Mouse (Mus musculus) ES-E14 (cell line): Measurements from ENCODE around the gene 0610010K14Rik. TPM values are rescaled to one million over a fixed set of nuclear protein-coding genes. Genes with fewer than 3 reads are reported as not detected.

ENCODE experiments used
- DNase-seq: peaks from one replicate; pipeline ENCODE4 v3.0.0-alpha.2; 2013; ENCODE audit warnings: low read depth, low spot score
- H3K27ac ChIP-seq: 2 replicates; pipeline ENCODE4 v1.5.1; 2012; ENCODE audit warnings: low read depth, mild to moderate bottlenecking, low read length, moderate library complexity, mixed read lengths; ENCODE audit not compliant: poor library complexity, insufficient read depth, severe bottlenecking
- H3K36me3 ChIP-seq: 2 replicates; pipeline ENCODE4 v1.6.1; 2012; ENCODE audit warnings: mild to moderate bottlenecking, low read length, moderate library complexity, mixed read lengths; ENCODE audit not compliant: control insufficient read depth, poor library complexity, insufficient read depth, severe bottlenecking
- H3K4me1 ChIP-seq, 2 experiments: fragments of 150-350 bp in 1 of 2; sonication (generic) in 1 of 2; 2 replicates each; pipeline ENCODE4 v1.6.1; 2012; ENCODE audit warnings: low read length in 2 of 2, mild to moderate bottlenecking in 1 of 2, mixed read lengths in 1 of 2; ENCODE audit not compliant: control insufficient read depth in 2 of 2, insufficient read depth in 2 of 2, poor library complexity in 1 of 2
- H3K4me3 ChIP-seq, 2 experiments: fragments of 150-350 bp in 1 of 2; sonication (generic) in 1 of 2; 2 replicates each; pipeline ENCODE4 v1.5.1; 2012; ENCODE audit warnings: low read length in 2 of 2, low read depth in 1 of 2, mild to moderate bottlenecking in 1 of 2, mixed read lengths in 1 of 2; ENCODE audit not compliant: insufficient read depth in 1 of 2, poor library complexity in 1 of 2, severe bottlenecking in 1 of 2
- H3K9ac ChIP-seq: 2 replicates; pipeline ENCODE4 v1.6.1; 2012; ENCODE audit warnings: low read depth, mild to moderate bottlenecking, low read length, mixed read lengths; ENCODE audit not compliant: poor library complexity, insufficient read depth, severe bottlenecking
- H3K9me3 ChIP-seq: fragments of 150-350 bp; sonication (generic); 2 replicates; pipeline ENCODE4 v1.6.1; 2012; ENCODE audit warnings: low read depth, mild to moderate bottlenecking, low read length; ENCODE audit not compliant: control insufficient read depth, insufficient read depth
- CHD2 ChIP-seq: IDR thresholded peaks from 2 replicates; pipeline ENCODE4 v1.6.1; 2014; ENCODE audit warnings: mild to moderate bottlenecking, low read depth, low read length, inconsistent platforms
- HCFC1 ChIP-seq: IDR thresholded peaks from 2 replicates; pipeline ENCODE4 v1.6.1; 2012; ENCODE audit warnings: low read length, inconsistent platforms, borderline replicate concordance; ENCODE audit not compliant: insufficient read depth
- MAFK ChIP-seq: IDR thresholded peaks from 2 replicates; pipeline ENCODE4 v1.6.1; 2014; ENCODE audit warnings: mild to moderate bottlenecking, low read depth, low read length, inconsistent platforms; ENCODE audit not compliant: insufficient read depth
- ZC3H11A ChIP-seq: IDR thresholded peaks from 2 replicates; pipeline ENCODE4 v1.6.1; 2012; ENCODE audit warnings: low read depth, mild to moderate bottlenecking, inconsistent platforms, low read length, borderline replicate concordance
- ZNF384 ChIP-seq: IDR thresholded peaks from 2 replicates; pipeline ENCODE4 v1.6.1; 2012; ENCODE audit warnings: low read depth, low read length, inconsistent platforms
- in situ Hi-C, 2 experiments: fragments of 600-800 bp; cut with MboI; formaldehyde crosslinking; loops; one replicate each; pipeline ENCODE4 v1.15.1; 2025; ENCODE audit warnings: low sequenced_read_pairs in 2 of 2, inconsistent platforms in 1 of 2; ENCODE audit not compliant: unreplicated experiment in 2 of 2
- total RNA-seq: library from RNA; depleted of rRNA; stranded (reverse); fragments of 300-350 nt; gene quantifications from 2 replicates; pipeline ENCODE4 v1.2.3, GENCODE M21; 2012

The 0610010K14Rik gene
- total RNA-seq, 1 experiment: 49.9 TPM

GRCm38 (mm10) chr11:70216103-70216502, 21.6 kb downstream of the 0610010K14Rik start:
- Histone ChIP-seq H3K9me3 (no peaks in the 10 kb centered on the region), H3K36me3 (peaks cover 9% of the 10 kb centered on the region), H3K4me1 (peaks cover 2 to 18% of the 10 kb centered on the region in 2 experiments; a peak in 2 of 4 replicates), H3K27ac (no peak overlapping the region), H3K9ac (no peak overlapping the region), H3K4me3 (no peak overlapping the region)
- TF ChIP-seq CHD2 (no peak), MAFK (no peak)
- DNase-seq: no peak
- in situ Hi-C loops: loop anchor here in 1 of 2 experiments (10.0 kb wide), 1 partner anchor 281 kb away; the partner anchor contains the start of gene Ybx2

GRCm38 (mm10) chr11:70215301-70215700, 22.4 kb downstream of the 0610010K14Rik start:
- peak overlapping the region; percentile 32; the same call in 1 of the 2 replicates for H3K9ac ChIP-seq
- H3K36me3 ChIP-seq: peaks cover 9% of the 10 kb centered on the region
- no peaks in the 10 kb centered on the region for H3K9me3 ChIP-seq
- H3K4me1 ChIP-seq: peaks cover 2 to 21% of the 10 kb centered on the region in 2 experiments; a peak in 2 of 4 replicates
- TF ChIP-seq CHD2 (no peak), HCFC1 (no peak), ZNF384 (no peak), MAFK (no peak), ZC3H11A (no peak)
- in situ Hi-C loops: loop anchor here in 1 of 2 experiments (10.0 kb wide), 1 partner anchor 280 kb away; the partner anchor contains the start of gene Ybx2
- peak overlapping the region; percentile 37 to 63; a peak in 3 of 4 replicates for H3K4me3 ChIP-seq
- no peak overlapping the region for H3K27ac ChIP-seq
- DNase-seq: no peak

- no peak for DNase-seq
- no peak for TF ChIP-seq MAFK
- no peak for TF ChIP-seq CHD2
- no peak for TF ChIP-seq ZC3H11A
- TF ChIP-seq ZNF384: no peak
- TF ChIP-seq HCFC1: no peak
- peaks cover 2 to 21% of the 10 kb centered on the region in 2 experiments; a peak in 2 of 4 replicates for H3K4me1 ChIP-seq
- peak overlapping the region; percentile 37 to 63 for H3K4me3 ChIP-seq
- peaks cover 9% of the 10 kb centered on the region for H3K36me3 ChIP-seq
- H3K9ac ChIP-seq: peak overlapping the region; percentile 26; the same call in 1 of the 2 replicates
- in situ Hi-C loops: loop anchor here in 1 of 2 experiments (10.0 kb wide), 1 partner anchor 280 kb away; the partner anchor contains the start of gene Ybx2
- H3K9me3 ChIP-seq: no peaks in the 10 kb centered on the region
- H3K27ac ChIP-seq: no peak overlapping the region
Observed at GRCm38 (mm10) chr11:70214856-70215209, 22.9 kb downstream of the 0610010K14Rik start.

GRCm38 (mm10) chr11:70214191-70214855, 23.4 kb downstream of the 0610010K14Rik start:
- Histone ChIP-seq H3K4me3 (peak overlapping the region; percentile 37 to 63), H3K9me3 (no peaks in the 10 kb centered on the region), H3K27ac (no peak overlapping the region), H3K4me1 (peaks cover 2 to 23% of the 10 kb centered on the region in 2 experiments; a peak in 2 of 4 replicates), H3K36me3 (peaks cover 9% of the 10 kb centered on the region), H3K9ac (peak overlapping the region; percentile 68)
- TF ChIP-seq CHD2 (no peak), HCFC1 (no peak), MAFK (no peak), ZNF384 (no peak), ZC3H11A (no peak)
- in situ Hi-C loops: loop anchor here in 1 of 2 experiments (10.0 kb wide), 1 partner anchor 280 kb away; the partner anchor contains the start of gene Ybx2
- no peak for DNase-seq
